Mouse (Mus musculus) retina, postnatal 7 days (tissue): Measurements from ENCODE around the gene Mcub.

Experiments
- DNase-seq: peaks from one replicate; pipeline ENCODE4 v3.0.0-alpha.2; 2012; ENCODE audit warnings: low read depth, low spot score

Gene Mcub

GRCm38 (mm10) chr3:129896591-129896990, 73.4 kb downstream of the Mcub start:
- no peak for DNase-seq

GRCm38 (mm10) chr3:129893143-129893542, 76.9 kb downstream of the Mcub start:
- DNase-seq = no peak

GRCm38 (mm10) chr3:129892003-129892402, 78.0 kb downstream of the Mcub start:
- no peak for DNase-seq

GRCm38 (mm10) chr3:129887779-129888517, 82.1 kb downstream of the Mcub start:
- no peak for DNase-seq

- DNase-seq = no peak
Observed at GRCm38 (mm10) chr3:129886430-129886829, 83.6 kb downstream of the Mcub start.

GRCm38 (mm10) chr3:129885577-129885976, 84.4 kb downstream of the Mcub start:
- no peak for DNase-seq

GRCm38 (mm10) chr3:129880925-129881593, 88.9 kb downstream of the Mcub start:
- DNase-seq = no peak

GRCm38 (mm10) chr3:129879913-129880312, 90.1 kb downstream of the Mcub start:
- DNase-seq = no peak

- no peak for DNase-seq
Observed at GRCm38 (mm10) chr3:129879131-129879757, 90.8 kb downstream of the Mcub start.

GRCm38 (mm10) chr3:129878405-129879021, 91.5 kb downstream of the Mcub start, which contains the start of gene Pla2g12a:
Gene Pla2g12a, plus strand, starts transcription at chr3:129878606.
- DNase-seq = peak; percentile 90

GRCm38 (mm10) chr3:129877327-129877726, 92.7 kb downstream of the Mcub start:
- no peak for DNase-seq
